Mouse (Mus musculus): ENCODE results near the gene Ppp1r3e. TPM values are rescaled to one million over a fixed set of nuclear protein-coding genes. Genes with fewer than 3 reads are reported as not detected.

Ppp1r3e gene
- 3.8 and 7.2 TPM in 2 replicates for polyA plus RNA-seq (2014; fragmentation: Nextera tagmentation; extraction: Ambion mirVana)

- Histone ChIP-seq H3K4me2 (ENCODE audit: low read depth, low read length) (peak within 1 kb of the TSS; percentile 89), H3K4me1 (ENCODE audit: control insufficient read depth, insufficient read depth, low read length) (peaks cover 8% of the 10 kb centered on the region), H3K9ac (replicated peaks; ENCODE audit: low read depth, low read length) (peak within 1 kb of the TSS; percentile 95), H3K27ac (ENCODE audit: low read depth, low read length) (peak within 1 kb of the TSS; percentile 93), H3K36me3 (ENCODE audit: control insufficient read depth, insufficient read depth, low read length) (no peaks in the 10 kb centered on the region), H3K4me3 (ENCODE audit: low read depth, low read length) (peak within 1 kb of the TSS; percentile 82), H3K27me3 (ENCODE audit: control insufficient read depth, insufficient read depth, low read length) (no peaks in the 10 kb centered on the region), H3K9me3 (ENCODE audit: control insufficient read depth, low read length) (no peaks in the 10 kb centered on the region)
- ATAC-seq (ENCODE audit: low read depth): peak; percentile 79
- under 1% methylated on average over 52 of the region's 61 CpGs for WGBS
These were observed at the start of gene Ppp1r3e for GRCm38 (mm10) chr14:54877048-54877715. Gene Ppp1r3e (minus strand): TSS chr14:54877550.

GRCm38 (mm10) chr14:54926401-54927158 lies 49.2 kb upstream of the Ppp1r3e start:
- H3K27me3 ChIP-seq (ENCODE audit: control insufficient read depth, insufficient read depth, low read length): no peaks in the 10 kb centered on the region
- WGBS: 1% methylated on average over 34 of the region's 58 CpGs
- peak overlapping the region; percentile 44 for H3K4me3 ChIP-seq (ENCODE audit: low read depth, low read length)
- peak overlapping the region; percentile 98 for H3K4me2 ChIP-seq (ENCODE audit: low read depth, low read length)
- H3K4me1 ChIP-seq (ENCODE audit: control insufficient read depth, insufficient read depth, low read length): peaks cover 8% of the 10 kb centered on the region; the same call in 1 of the 2 replicates
- no peaks in the 10 kb centered on the region for H3K36me3 ChIP-seq (ENCODE audit: control insufficient read depth, insufficient read depth, low read length)
- no peaks in the 10 kb centered on the region; the same call in 1 of the 2 replicates for H3K9me3 ChIP-seq (ENCODE audit: control insufficient read depth, low read length)
- ATAC-seq (ENCODE audit: low read depth): peak; percentile 70
- H3K9ac ChIP-seq (replicated peaks; ENCODE audit: low read depth, low read length): peak overlapping the region; percentile 72
- H3K27ac ChIP-seq (ENCODE audit: low read depth, low read length): peak overlapping the region; percentile 52

GRCm38 (mm10) chr14:54925349-54926342 lies 48.3 kb upstream of the Ppp1r3e start, which contains the start of gene Efs:
Gene Efs (minus strand): TSS chr14:54926126.
- Histone ChIP-seq H3K4me1 (ENCODE audit: control insufficient read depth, insufficient read depth, low read length) (peaks cover 8% of the 10 kb centered on the region; the same call in 1 of the 2 replicates), H3K9me3 (ENCODE audit: control insufficient read depth, low read length) (no peaks in the 10 kb centered on the region; the same call in 1 of the 2 replicates), H3K9ac (replicated peaks; ENCODE audit: low read depth, low read length) (peak within 1 kb of the TSS; percentile 72), H3K36me3 (ENCODE audit: control insufficient read depth, insufficient read depth, low read length) (no peaks in the 10 kb centered on the region), H3K27me3 (ENCODE audit: control insufficient read depth, insufficient read depth, low read length) (no peaks in the 10 kb centered on the region), H3K27ac (ENCODE audit: low read depth, low read length) (peak within 1 kb of the TSS; percentile 52), H3K4me2 (ENCODE audit: low read depth, low read length) (peak within 1 kb of the TSS; percentile 98), H3K4me3 (ENCODE audit: low read depth, low read length) (peak within 1 kb of the TSS; percentile 44)
- WGBS: 2% methylated on average over 57 of the region's 57 CpGs
- ATAC-seq (ENCODE audit: low read depth): peak; percentile 58

GRCm38 (mm10) chr14:54924641-54925348 lies 47.4 kb upstream of the Ppp1r3e start:
- ATAC-seq (ENCODE audit: low read depth): peak; percentile 45; the same call in 1 of the 2 replicates

GRCm38 (mm10) chr14:54920076-54920685 lies 42.8 kb upstream of the Ppp1r3e start:
- no peak for ATAC-seq (ENCODE audit: low read depth)
- Histone ChIP-seq H3K36me3 (ENCODE audit: control insufficient read depth, insufficient read depth, low read length) (peaks cover 6% of the 10 kb centered on the region; the same call in 1 of the 2 replicates), H3K27ac (ENCODE audit: low read depth, low read length) (no peak overlapping the region), H3K9me3 (ENCODE audit: control insufficient read depth, low read length) (no peaks in the 10 kb centered on the region; the same call in 1 of the 2 replicates), H3K9ac (replicated peaks; ENCODE audit: low read depth, low read length) (no peak overlapping the region), H3K4me3 (ENCODE audit: low read depth, low read length) (no peak overlapping the region), H3K27me3 (ENCODE audit: control insufficient read depth, insufficient read depth, low read length) (no peaks in the 10 kb centered on the region), H3K4me2 (ENCODE audit: low read depth, low read length) (no peak overlapping the region), H3K4me1 (ENCODE audit: control insufficient read depth, insufficient read depth, low read length) (peaks cover 1% of the 10 kb centered on the region; the same call in 1 of the 2 replicates)
- 92% methylated on average over 16 of the region's 16 CpGs for WGBS

More at GRCm38 (mm10) chr14:54924641-54925348, 47.4 kb upstream of the Ppp1r3e start:
- WGBS: 6% methylated on average over 7 of the region's 7 CpGs
- Histone ChIP-seq H3K4me3 (ENCODE audit: low read depth, low read length) (peak overlapping the region; percentile 44), H3K9ac (replicated peaks; ENCODE audit: low read depth, low read length) (peak overlapping the region; percentile 72; the same call in 1 of the 2 replicates), H3K27me3 (ENCODE audit: control insufficient read depth, insufficient read depth, low read length) (no peaks in the 10 kb centered on the region), H3K36me3 (ENCODE audit: control insufficient read depth, insufficient read depth, low read length) (no peaks in the 10 kb centered on the region), H3K9me3 (ENCODE audit: control insufficient read depth, low read length) (no peaks in the 10 kb centered on the region; the same call in 1 of the 2 replicates), H3K4me2 (ENCODE audit: low read depth, low read length) (peak overlapping the region; percentile 98), H3K27ac (ENCODE audit: low read depth, low read length) (peak overlapping the region; percentile 52), H3K4me1 (ENCODE audit: control insufficient read depth, insufficient read depth, low read length) (peaks cover 8% of the 10 kb centered on the region; the same call in 1 of the 2 replicates)

- H3K9me3 ChIP-seq (ENCODE audit: control insufficient read depth, low read length): no peaks in the 10 kb centered on the region
- no peak for ATAC-seq (ENCODE audit: low read depth)
- H3K9ac ChIP-seq (replicated peaks; ENCODE audit: low read depth, low read length): peak overlapping the region; percentile 97
- WGBS: 16% methylated on average over 10 of the region's 10 CpGs
- no peaks in the 10 kb centered on the region for H3K27me3 ChIP-seq (ENCODE audit: control insufficient read depth, insufficient read depth, low read length)
- H3K27ac ChIP-seq (ENCODE audit: low read depth, low read length): peak overlapping the region; percentile 93
- peak overlapping the region; percentile 96 for H3K4me2 ChIP-seq (ENCODE audit: low read depth, low read length)
- H3K4me1 ChIP-seq (ENCODE audit: control insufficient read depth, insufficient read depth, low read length): peaks cover 20% of the 10 kb centered on the region; the same call in 1 of the 2 replicates
- H3K36me3 ChIP-seq (ENCODE audit: control insufficient read depth, insufficient read depth, low read length): peaks cover 24% of the 10 kb centered on the region
- H3K4me3 ChIP-seq (ENCODE audit: low read depth, low read length): peak overlapping the region; percentile 88
These were observed 36.0 kb upstream of the Ppp1r3e start for GRCm38 (mm10) chr14:54913343-54913742.

GRCm38 (mm10) chr14:54912886-54913285 lies 35.5 kb upstream of the Ppp1r3e start, which contains the start of gene Slc22a17:
Gene Slc22a17 (minus strand): TSS chr14:54913132.
- under 1% methylated on average over 24 of the region's 28 CpGs for WGBS
- peaks cover 20% of the 10 kb centered on the region; the same call in 1 of the 2 replicates for H3K4me1 ChIP-seq (ENCODE audit: control insufficient read depth, insufficient read depth, low read length)

More at GRCm38 (mm10) chr14:54912886-54913285, 35.5 kb upstream of the Ppp1r3e start, which contains the start of gene Slc22a17:
- ATAC-seq (ENCODE audit: low read depth): peak; percentile 98
- H3K4me3 ChIP-seq (ENCODE audit: low read depth, low read length): peak within 1 kb of the TSS; percentile 88
- peaks cover 29% of the 10 kb centered on the region for H3K36me3 ChIP-seq (ENCODE audit: control insufficient read depth, insufficient read depth, low read length)
- peak within 1 kb of the TSS; percentile 97 for H3K9ac ChIP-seq (replicated peaks; ENCODE audit: low read depth, low read length)
- peak within 1 kb of the TSS; percentile 93 for H3K27ac ChIP-seq (ENCODE audit: low read depth, low read length)
- peak within 1 kb of the TSS; percentile 96 for H3K4me2 ChIP-seq (ENCODE audit: low read depth, low read length)
- H3K9me3 ChIP-seq (ENCODE audit: control insufficient read depth, low read length): no peaks in the 10 kb centered on the region
- no peaks in the 10 kb centered on the region for H3K27me3 ChIP-seq (ENCODE audit: control insufficient read depth, insufficient read depth, low read length)

Measured in neural tube, embryonic 14.5 days (tissue).